In genomic region chr9:9207251-9207650, GRCm38 (mm10) we compare ENCODE assay signal across 29 mouse cellular contexts. TPM values are rescaled to one million over a fixed set of nuclear protein-coding genes. Genes with fewer than 3 reads are reported as not detected.
A peak's percentile ranks its signal among the peaks of the same experiment; 100 is the strongest.
DNase-seq lines count a peak whose midpoint lies in the region; ATAC-seq and TF ChIP-seq lines count a peak whose summit lies in the region.
"Had no signal": no experiment of that assay in that cellular context is flagged by ENCODE, and none has a peak within 500 bp of the region (broad histone marks: within the 10 kb centered on the region; RNA-seq: fewer than 3 reads in every experiment).

No protein-coding gene starts in this region.

- in situ Hi-C loops in CH12.LX (cut with MboI; ENCODE audit: low pct_ligation_motif_present, low pct_unique_long_range_greater_than_20kb, low sequenced_read_pairs): no loop called here

- no peak overlapping the region for H3K27ac ChIP-seq in CH12.LX (ENCODE audit: insufficient read depth, low read depth)
- H3K27ac ChIP-seq in embryonic fibroblast, embryonic 13.5 days (ENCODE audit: insufficient read depth, low read length): peak overlapping the region; percentile 64; the same call in 1 of the 2 replicates
- no peak overlapping the region for H3K27ac ChIP-seq in stomach, postnatal 0 days (replicated peaks)
- H3K27ac ChIP-seq: embryonic facial prominence, embryonic 10.5 days; embryonic facial prominence, embryonic 13.5 days; heart, embryonic 15.5 days; hindbrain, embryonic 10.5 days; hindbrain, embryonic 13.5 days had no signal

- H3K79me2 ChIP-seq in CH12.LX (replicated peaks; ENCODE audit: control insufficient read depth, extremely low read depth, insufficient read depth, poor library complexity, severe bottlenecking): no peaks in the 10 kb centered on the region

- no peak for TF ChIP-seq CTCF in CH12.LX (conservative IDR thresholded peaks at IDR 0.05 in 1 of 2, IDR thresholded peaks at IDR 0.05 in 1 of 2; ENCODE audit: low read depth in 2 of 2, low read length in 2 of 2)
- TF ChIP-seq CTCF in embryonic fibroblast, embryonic 13.5 days (IDR thresholded peaks at IDR 0.05; ENCODE audit: borderline replicate concordance, insufficient read depth, low read length): no peak
- no peak for TF ChIP-seq CTCF in stomach, postnatal 0 days (IDR thresholded peaks at IDR 0.05; ENCODE audit: low read depth)

- H3K4me2 ChIP-seq in CH12.LX (ENCODE audit: insufficient read depth, low read depth, poor library complexity, severe bottlenecking): no peak overlapping the region
- no peak overlapping the region for H3K4me2 ChIP-seq in stomach, postnatal 0 days (replicated peaks; ENCODE audit: low read depth)
- H3K4me2 ChIP-seq: embryonic facial prominence, embryonic 13.5 days; heart, embryonic 12.5 days; heart, embryonic 15.5 days; hindbrain, embryonic 13.5 days had no signal

- no peak overlapping the region for H3K4me3 ChIP-seq in CH12.LX (replicated peaks in 1 of 3; ENCODE audit: low read depth in 2 of 3, low read length in 2 of 3, poor library complexity in 1 of 3)
- H3K4me3 ChIP-seq in embryonic fibroblast, embryonic 13.5 days (ENCODE audit: insufficient read depth, low read length): no peak overlapping the region
- H3K4me3 ChIP-seq in stomach, postnatal 0 days (ENCODE audit: low read depth, low read length): no peak overlapping the region
- H3K4me3 ChIP-seq: embryonic facial prominence, embryonic 10.5 days; embryonic facial prominence, embryonic 13.5 days; heart, embryonic 12.5 days; heart, embryonic 15.5 days; hindbrain, embryonic 10.5 days; hindbrain, embryonic 13.5 days had no signal

- no peaks in the 10 kb centered on the region for H3K27me3 ChIP-seq in CH12.LX (replicated peaks)
- H3K27me3 ChIP-seq in stomach, postnatal 0 days (ENCODE audit: control insufficient read depth, insufficient read depth, low read length): no peaks in the 10 kb centered on the region
- H3K27me3 ChIP-seq: embryonic facial prominence, embryonic 13.5 days; heart, embryonic 12.5 days; heart, embryonic 15.5 days; hindbrain, embryonic 13.5 days had no signal

- dilution Hi-C loops in CH12.LX (cut with MboI; ENCODE audit: extremely low pct_ligation_motif_present, extremely low pct_unique_long_range_greater_than_20kb, low sequenced_read_pairs): no loop called here

- TF ChIP-seq EP300 in CH12.LX (IDR thresholded peaks at IDR 0.05; ENCODE audit: low read length): no peak
- no peak for TF ChIP-seq EP300 in stomach, postnatal 0 days (optimal IDR thresholded peaks at IDR 0.05)

- DNase-seq in 3T3-L1 (ENCODE audit: low read depth, low spot score) (peak; percentile 33), CH12.LX (ENCODE audit: extremely low read depth) (peak; percentile 1)
- DNase-seq in stomach, postnatal 0 days (ENCODE audit: low spot score): no peak
- no peak for DNase-seq in frontal cortex, adult 2 months (ENCODE audit: extremely low spot score in 1 of 2, low spot score in 1 of 2)
- no peak for DNase-seq in layer of hippocampus, postnatal 25 days (ENCODE audit: extremely low spot score in 1 of 2, low spot score in 1 of 2)
- no peak for DNase-seq in retina, embryonic 14.5 days (ENCODE audit: low spot score)
- DNase-seq: adrenal gland, adult 8-10 months; adrenal gland, postnatal 25 days; cerebellum, adult 11-12 months; cerebellum, adult 8-10 months; cerebellum, postnatal 10 days; cerebellum, postnatal 36 days; embryo, embryonic 11 days; forebrain, postnatal 0 days; gastrocnemius, postnatal 25 days; heart, adult 18-20 months; heart, postnatal 10 days; heart, postnatal 36 days had no signal

- H3K4me1 ChIP-seq in CH12.LX (ENCODE audit: control insufficient read depth in 1 of 2, insufficient read depth in 2 of 2): no peaks in the 10 kb centered on the region
- H3K4me1 ChIP-seq in embryonic fibroblast, embryonic 13.5 days (ENCODE audit: control insufficient read depth, insufficient read depth, low read length): peaks cover 6% of the 10 kb centered on the region
- no peaks in the 10 kb centered on the region; the same call in none of the 2 replicates for H3K4me1 ChIP-seq in stomach, postnatal 0 days (replicated peaks; ENCODE audit: control insufficient read depth, insufficient read depth)
- H3K4me1 ChIP-seq: embryonic facial prominence, embryonic 10.5 days; heart, embryonic 12.5 days; heart, embryonic 15.5 days; hindbrain, embryonic 10.5 days; hindbrain, embryonic 13.5 days had no signal

- no peaks in the 10 kb centered on the region for H3K36me3 ChIP-seq in CH12.LX (replicated peaks in 1 of 2; ENCODE audit: control insufficient read depth in 1 of 2, insufficient read depth in 1 of 2, low read length in 1 of 2)
- no peaks in the 10 kb centered on the region for H3K36me3 ChIP-seq in stomach, postnatal 0 days (ENCODE audit: control insufficient read depth, insufficient read depth, low read length)
- H3K36me3 ChIP-seq: embryonic facial prominence, embryonic 10.5 days; embryonic facial prominence, embryonic 13.5 days; G1E; heart, embryonic 12.5 days; heart, embryonic 15.5 days; hindbrain, embryonic 10.5 days; hindbrain, embryonic 13.5 days had no signal

- WGBS in stomach, postnatal 0 days: 57% methylated on average over 4 of the region's 4 CpGs

- TF ChIP-seq RAD21 in CH12.LX (IDR thresholded peaks at IDR 0.05; ENCODE audit: low read depth, low read length): no peak

- ATAC-seq in stomach, postnatal 0 days (ENCODE audit: low FRiP score, low TSS enrichment): peak; percentile 76
- ATAC-seq: activated CD4-positive, CD25-positive, alpha-beta regulatory T cell, adult 4 months; forebrain, embryonic 14.5 days; forebrain, postnatal 0 days; hindbrain, embryonic 16.5 days had no signal

- peaks cover 31% of the 10 kb centered on the region for H3K9me3 ChIP-seq in CH12.LX (replicated peaks; ENCODE audit: low read length)
- H3K9me3 ChIP-seq in stomach, postnatal 0 days (ENCODE audit: control insufficient read depth, low read length): no peaks in the 10 kb centered on the region
- H3K9me3 ChIP-seq: embryonic facial prominence, embryonic 10.5 days; embryonic facial prominence, embryonic 13.5 days; G1E; heart, embryonic 12.5 days; heart, embryonic 15.5 days; hindbrain, embryonic 10.5 days; hindbrain, embryonic 13.5 days had no signal

- no peak overlapping the region for H3K9ac ChIP-seq in CH12.LX (ENCODE audit: insufficient read depth, low read depth)
- H3K9ac ChIP-seq in stomach, postnatal 0 days (ENCODE audit: low read length): no peak overlapping the region
- H3K9ac ChIP-seq: embryonic facial prominence, embryonic 13.5 days; forebrain, postnatal 0 days; heart, embryonic 12.5 days; heart, embryonic 15.5 days; hindbrain, embryonic 13.5 days had no signal

- no peak for TF ChIP-seq POLR2A in CH12.LX (IDR thresholded peaks at IDR 0.05; ENCODE audit: low read depth, low read length)
- TF ChIP-seq POLR2A in embryonic fibroblast, embryonic 13.5 days (IDR thresholded peaks at IDR 0.05; ENCODE audit: low read depth, low read length): no peak

TF ChIP-seq in CH12.LX, 34 proteins besides CTCF, POLR2A, EP300 and RAD21:
- no peak for TF ChIP-seq TCF12 (IDR thresholded peaks at IDR 0.05; ENCODE audit: low read depth, low read length)
- no peak for TF ChIP-seq KAT2A (IDR thresholded peaks at IDR 0.05; ENCODE audit: insufficient replicate concordance, low read length)
- no peak for TF ChIP-seq ZNF384 (IDR thresholded peaks at IDR 0.05; ENCODE audit: low read depth, low read length)
- no peak for TF ChIP-seq ZC3H11A (IDR thresholded peaks at IDR 0.05; ENCODE audit: low read depth, low read length)
- no peak for TF ChIP-seq POLR2AphosphoS2 (IDR thresholded peaks at IDR 0.05; ENCODE audit: low read depth, low read length)
- TF ChIP-seq SMC3 (IDR thresholded peaks at IDR 0.05; ENCODE audit: low read depth, low read length): no peak
- TF ChIP-seq MEF2A (IDR thresholded peaks at IDR 0.05; ENCODE audit: borderline replicate concordance, low read depth, low read length): no peak
- no peak for TF ChIP-seq NRF1 (IDR thresholded peaks at IDR 0.05; ENCODE audit: low read depth, low read length)
- no peak for TF ChIP-seq CHD1 (IDR thresholded peaks at IDR 0.05; ENCODE audit: low read depth, low read length)
- TF ChIP-seq NELFE (IDR thresholded peaks at IDR 0.05; ENCODE audit: low read depth, low read length): no peak
- TF ChIP-seq IRF4 (IDR thresholded peaks at IDR 0.05; ENCODE audit: low read depth, low read length): no peak

RNA-seq across cellular contexts. Expression of gene Arhgap42, which starts 31.6 kb away (rescaled TPM):
- total RNA-seq in CH12.LX (2012; rRNA removed) (not detected in 2 replicates), CH12.LX (2014; rRNA removed) (not detected in 2 replicates)
- not detected in 2 replicates for polyA plus RNA-seq in CH12.LX (2012; ENCODE audit: insufficient read length, low read depth)
- polyA plus RNA-seq in embryonic fibroblast, embryonic 13.5 days (2011; ENCODE audit: insufficient read length, low read depth, missing spikeins): 41.2 and 44.8 TPM in 2 replicates
- 19.8 and 21.7 TPM in 2 replicates for polyA plus RNA-seq in stomach, postnatal 0 days (2015; fragmentation: Nextera tagmentation; extraction: Ambion mirVana)
- polyA plus RNA-seq in frontal cortex, adult 2 months (2012; rRNA removed): 7.6 and 9.0 TPM in 2 replicates
- total RNA-seq in layer of hippocampus, postnatal 25 days (2021): 1 to 10 TPM; 7.4 to 7.5 TPM
- polyA plus RNA-seq: activated CD4-positive, CD25-positive, alpha-beta regulatory T cell, adult 4 months; G1E had no signal

Comparison
In these comparisons a context has a peak if more than half of its experiments do, and no peak if none do; other contexts are left out.
1. DNase-seq: peak in 3T3-L1 (single experiment) and CH12.LX (single experiment); none in stomach, postnatal 0 days (single experiment), frontal cortex, adult 2 months (0 of 2), layer of hippocampus, postnatal 25 days (0 of 2) and retina, embryonic 14.5 days (single experiment).